Mouse (Mus musculus): Measurements from ENCODE around the gene Prr23a2. TPM values are rescaled to one million over a fixed set of nuclear protein-coding genes. Genes with fewer than 3 reads are reported as not detected.

Gene Prr23a2
- polyA plus RNA-seq, 1 experiment from 2014 or later: not detected

- no peak overlapping the region for H3K27ac ChIP-seq (ENCODE audit: low read depth, low read length)
- no peak overlapping the region for H3K9ac ChIP-seq (ENCODE audit: low read depth, low read length)
- no peak overlapping the region for H3K4me3 ChIP-seq (ENCODE audit: low read depth, low read length)
- no peaks in the 10 kb centered on the region for H3K4me1 ChIP-seq (replicated peaks; ENCODE audit: control insufficient read depth, insufficient read depth, low read length)
- no peaks in the 10 kb centered on the region for H3K27me3 ChIP-seq (ENCODE audit: control insufficient read depth, insufficient read depth, low read length)
- no peak overlapping the region for H3K4me2 ChIP-seq (replicated peaks; ENCODE audit: low read depth, low read length)
- DNase-seq (ENCODE audit: low spot score): no peak
- no peaks in the 10 kb centered on the region for H3K9me3 ChIP-seq (ENCODE audit: control insufficient read depth, low read length)
- WGBS: 89% methylated on average over 7 of the region's 7 CpGs
- ATAC-seq (ENCODE audit: low FRiP score): no peak
- H3K36me3 ChIP-seq (ENCODE audit: control insufficient read depth, insufficient read depth, low read length): no peaks in the 10 kb centered on the region
Measured at GRCm38 (mm10) chr9:98823805-98824204, 32.5 kb upstream of the Prr23a2 start.

GRCm38 (mm10) chr9:98829508-98829907, 26.8 kb upstream of the Prr23a2 start:
- Histone ChIP-seq H3K27ac (ENCODE audit: low read depth, low read length) (no peak overlapping the region), H3K27me3 (ENCODE audit: control insufficient read depth, insufficient read depth, low read length) (no peaks in the 10 kb centered on the region), H3K9ac (ENCODE audit: low read depth, low read length) (no peak overlapping the region), H3K4me3 (ENCODE audit: low read depth, low read length) (no peak overlapping the region), H3K9me3 (ENCODE audit: control insufficient read depth, low read length) (no peaks in the 10 kb centered on the region), H3K4me1 (replicated peaks; ENCODE audit: control insufficient read depth, insufficient read depth, low read length) (no peaks in the 10 kb centered on the region), H3K4me2 (replicated peaks; ENCODE audit: low read depth, low read length) (no peak overlapping the region), H3K36me3 (ENCODE audit: control insufficient read depth, insufficient read depth, low read length) (no peaks in the 10 kb centered on the region)
- ATAC-seq (ENCODE audit: low FRiP score): no peak
- WGBS: 51% methylated on average over 5 of the region's 5 CpGs
- no peak for DNase-seq (ENCODE audit: low spot score)

- Histone ChIP-seq H3K27ac (ENCODE audit: low read depth, low read length) (no peak overlapping the region), H3K36me3 (ENCODE audit: control insufficient read depth, insufficient read depth, low read length) (no peaks in the 10 kb centered on the region), H3K4me3 (ENCODE audit: low read depth, low read length) (no peak overlapping the region), H3K4me1 (replicated peaks; ENCODE audit: control insufficient read depth, insufficient read depth, low read length) (no peaks in the 10 kb centered on the region), H3K4me2 (replicated peaks; ENCODE audit: low read depth, low read length) (no peak overlapping the region), H3K27me3 (ENCODE audit: control insufficient read depth, insufficient read depth, low read length) (no peaks in the 10 kb centered on the region), H3K9ac (ENCODE audit: low read depth, low read length) (no peak overlapping the region), H3K9me3 (ENCODE audit: control insufficient read depth, low read length) (no peaks in the 10 kb centered on the region)
- DNase-seq (ENCODE audit: low spot score) (no peak), ATAC-seq (ENCODE audit: low FRiP score) (no peak)
- 84% methylated on average over 7 of the region's 7 CpGs for WGBS
Measured at GRCm38 (mm10) chr9:98837537-98838074, 18.7 kb upstream of the Prr23a2 start.

GRCm38 (mm10) chr9:98842117-98842516, 14.2 kb upstream of the Prr23a2 start, which contains the start of gene Prr23a1:
Prr23a1 (plus strand) TSS chr9:98842503.
- H3K4me3 ChIP-seq (ENCODE audit: low read depth, low read length): no peak within 1 kb of the TSS
- H3K36me3 ChIP-seq (ENCODE audit: control insufficient read depth, insufficient read depth, low read length): no peaks in the 10 kb centered on the region
- no peaks in the 10 kb centered on the region for H3K9me3 ChIP-seq (ENCODE audit: control insufficient read depth, low read length)
- WGBS: 57% methylated on average over 22 of the region's 22 CpGs
- H3K27ac ChIP-seq (ENCODE audit: low read depth, low read length): no peak within 1 kb of the TSS
- H3K4me1 ChIP-seq (replicated peaks; ENCODE audit: control insufficient read depth, insufficient read depth, low read length): no peaks in the 10 kb centered on the region
- no peak within 1 kb of the TSS for H3K9ac ChIP-seq (ENCODE audit: low read depth, low read length)
- H3K27me3 ChIP-seq (ENCODE audit: control insufficient read depth, insufficient read depth, low read length): no peaks in the 10 kb centered on the region
- peak; percentile 3 for DNase-seq (ENCODE audit: low spot score)
- ATAC-seq (ENCODE audit: low FRiP score): no peak
- H3K4me2 ChIP-seq (replicated peaks; ENCODE audit: low read depth, low read length): 0 out of 2 replicates have a peak within 1 kb of the TSS, but pooled peaks have one; percentile 5

GRCm38 (mm10) chr9:98863463-98863862, 7.2 kb downstream of the Prr23a2 start:
- Histone ChIP-seq H3K9ac (ENCODE audit: low read depth, low read length) (no peak overlapping the region), H3K27ac (ENCODE audit: low read depth, low read length) (no peak overlapping the region)

GRCm38 (mm10) chr9:98864571-98864970, 8.3 kb downstream of the Prr23a2 start, which contains the start of gene Prr23a3:
Prr23a3 (plus strand) TSS chr9:98864767.
- WGBS: 61% methylated on average over 22 of the region's 22 CpGs
- Histone ChIP-seq H3K9ac (ENCODE audit: low read depth, low read length) (no peak within 1 kb of the TSS), H3K27me3 (ENCODE audit: control insufficient read depth, insufficient read depth, low read length) (no peaks in the 10 kb centered on the region), H3K4me3 (ENCODE audit: low read depth, low read length) (no peak within 1 kb of the TSS), H3K36me3 (ENCODE audit: control insufficient read depth, insufficient read depth, low read length) (no peaks in the 10 kb centered on the region), H3K27ac (ENCODE audit: low read depth, low read length) (no peak within 1 kb of the TSS), H3K4me1 (replicated peaks; ENCODE audit: control insufficient read depth, insufficient read depth, low read length) (no peaks in the 10 kb centered on the region), H3K4me2 (replicated peaks; ENCODE audit: low read depth, low read length) (no peak within 1 kb of the TSS), H3K9me3 (ENCODE audit: control insufficient read depth, low read length) (no peaks in the 10 kb centered on the region)
- ATAC-seq (ENCODE audit: low FRiP score) (no peak), DNase-seq (ENCODE audit: low spot score) (no peak)

More at GRCm38 (mm10) chr9:98863463-98863862, 7.2 kb downstream of the Prr23a2 start:
- Histone ChIP-seq H3K4me3 (ENCODE audit: low read depth, low read length) (no peak overlapping the region), H3K27me3 (ENCODE audit: control insufficient read depth, insufficient read depth, low read length) (no peaks in the 10 kb centered on the region), H3K4me2 (replicated peaks; ENCODE audit: low read depth, low read length) (no peak overlapping the region), H3K4me1 (replicated peaks; ENCODE audit: control insufficient read depth, insufficient read depth, low read length) (no peaks in the 10 kb centered on the region), H3K36me3 (ENCODE audit: control insufficient read depth, insufficient read depth, low read length) (no peaks in the 10 kb centered on the region), H3K9me3 (ENCODE audit: control insufficient read depth, low read length) (no peaks in the 10 kb centered on the region)
- DNase-seq (ENCODE audit: low spot score) (no peak), ATAC-seq (ENCODE audit: low FRiP score) (no peak)
- WGBS: 83% methylated on average over 3 of the region's 3 CpGs

GRCm38 (mm10) chr9:98901486-98901885, 45.2 kb downstream of the Prr23a2 start:
- no peak overlapping the region for H3K4me2 ChIP-seq (replicated peaks; ENCODE audit: low read depth, low read length)
- H3K36me3 ChIP-seq (ENCODE audit: control insufficient read depth, insufficient read depth, low read length): no peaks in the 10 kb centered on the region
- no peaks in the 10 kb centered on the region for H3K4me1 ChIP-seq (replicated peaks; ENCODE audit: control insufficient read depth, insufficient read depth, low read length)
- H3K9me3 ChIP-seq (ENCODE audit: control insufficient read depth, low read length): peaks cover 3% of the 10 kb centered on the region; the same call in 1 of the 2 replicates
- H3K4me3 ChIP-seq (ENCODE audit: low read depth, low read length): no peak overlapping the region
- WGBS: 82% methylated on average over 1 of the region's 1 CpGs
- no peak overlapping the region for H3K9ac ChIP-seq (ENCODE audit: low read depth, low read length)
- ATAC-seq (ENCODE audit: low FRiP score) (no peak), DNase-seq (ENCODE audit: low spot score) (no peak)
- H3K27ac ChIP-seq (ENCODE audit: low read depth, low read length): no peak overlapping the region
- H3K27me3 ChIP-seq (ENCODE audit: control insufficient read depth, insufficient read depth, low read length): no peaks in the 10 kb centered on the region

- Histone ChIP-seq H3K4me3 (ENCODE audit: low read depth, low read length) (no peak within 1 kb of the TSS), H3K36me3 (ENCODE audit: control insufficient read depth, insufficient read depth, low read length) (no peaks in the 10 kb centered on the region), H3K4me2 (replicated peaks; ENCODE audit: low read depth, low read length) (no peak within 1 kb of the TSS), H3K4me1 (replicated peaks; ENCODE audit: control insufficient read depth, insufficient read depth, low read length) (no peaks in the 10 kb centered on the region), H3K27me3 (ENCODE audit: control insufficient read depth, insufficient read depth, low read length) (no peaks in the 10 kb centered on the region), H3K27ac (ENCODE audit: low read depth, low read length) (no peak within 1 kb of the TSS), H3K9ac (ENCODE audit: low read depth, low read length) (no peak within 1 kb of the TSS), H3K9me3 (ENCODE audit: control insufficient read depth, low read length) (no peaks in the 10 kb centered on the region)
- ATAC-seq (ENCODE audit: low FRiP score) (no peak), DNase-seq (ENCODE audit: low spot score) (no peak)
- WGBS: 93% methylated on average over 2 of the region's 2 CpGs
Measured at GRCm38 (mm10) chr9:98902819-98903218, 46.5 kb downstream of the Prr23a2 start, which contains the start of gene 7420426K07Rik. 7420426K07Rik (plus strand) TSS chr9:98903119.
